Comparison of ENCODE assay signal across 31 mouse cellular contexts in genomic region chrX:130874157-130874556, GRCm38 (mm10).
"Had no signal": no experiment of that assay in that cellular context is flagged by ENCODE, and none has a peak within 500 bp of the region (broad histone marks: within the 10 kb centered on the region; RNA-seq: fewer than 3 reads in every experiment).

No protein-coding gene starts in this region.

- H3K9ac ChIP-seq: limb, embryonic 12.5 days; limb, embryonic 13.5 days; limb, embryonic 15.5 days; liver, embryonic 12.5 days; liver, embryonic 13.5 days; liver, embryonic 14.5 days; liver, embryonic 15.5 days; liver, postnatal 0 days; lung, embryonic 14.5 days; lung, embryonic 15.5 days; midbrain, embryonic 12.5 days; midbrain, embryonic 13.5 days; midbrain, embryonic 15.5 days; neural tube, embryonic 12.5 days had no signal

- H3K27me3 ChIP-seq: limb, embryonic 12.5 days; limb, embryonic 13.5 days; limb, embryonic 15.5 days; liver, embryonic 12.5 days; liver, embryonic 13.5 days; liver, embryonic 15.5 days; lung, embryonic 15.5 days; megakaryocyte, embryonic 14.5 days; midbrain, embryonic 12.5 days; midbrain, embryonic 13.5 days; midbrain, embryonic 15.5 days; neural tube, embryonic 12.5 days had no signal

- ATAC-seq: liver, embryonic 12.5 days; liver, postnatal 0 days; lung, postnatal 0 days; midbrain, embryonic 13.5 days; midbrain, embryonic 15.5 days; midbrain, embryonic 16.5 days had no signal

- H3K36me3 ChIP-seq: limb, embryonic 10.5 days; limb, embryonic 12.5 days; limb, embryonic 13.5 days; limb, embryonic 15.5 days; liver, embryonic 12.5 days; liver, embryonic 13.5 days; liver, embryonic 15.5 days; lung, embryonic 15.5 days; midbrain, embryonic 10.5 days; midbrain, embryonic 12.5 days; midbrain, embryonic 13.5 days; midbrain, embryonic 15.5 days; neural tube, embryonic 12.5 days had no signal

- H3K27ac ChIP-seq: limb, embryonic 10.5 days; limb, embryonic 12.5 days; limb, embryonic 13.5 days; limb, embryonic 15.5 days; liver, embryonic 12.5 days; liver, embryonic 13.5 days; liver, embryonic 14.5 days; liver, embryonic 15.5 days; lung, embryonic 15.5 days; macrophage; midbrain, embryonic 10.5 days; midbrain, embryonic 12.5 days; midbrain, embryonic 13.5 days; midbrain, embryonic 15.5 days; neural tube, embryonic 12.5 days had no signal

- H3K4me1 ChIP-seq: limb, embryonic 10.5 days; limb, embryonic 12.5 days; limb, embryonic 15.5 days; liver, embryonic 12.5 days; liver, embryonic 13.5 days; liver, embryonic 15.5 days; lung, embryonic 15.5 days; megakaryocyte, embryonic 14.5 days; midbrain, embryonic 10.5 days; midbrain, embryonic 12.5 days; midbrain, embryonic 13.5 days; midbrain, embryonic 15.5 days; neural tube, embryonic 12.5 days had no signal

- H3K9me3 ChIP-seq: limb, embryonic 10.5 days; limb, embryonic 12.5 days; limb, embryonic 13.5 days; limb, embryonic 15.5 days; liver, embryonic 12.5 days; liver, embryonic 13.5 days; liver, embryonic 15.5 days; lung, embryonic 15.5 days; megakaryocyte, embryonic 14.5 days; midbrain, embryonic 10.5 days; midbrain, embryonic 12.5 days; midbrain, embryonic 13.5 days; midbrain, embryonic 15.5 days; neural tube, embryonic 12.5 days had no signal

- DNase-seq: left cerebral cortex, postnatal 4 days; liver; liver, embryonic 13.5 days; liver, postnatal 0 days; lung, adult 18-20 months; lung, adult 2 months; lung, embryonic 14.5 days; lung, postnatal 10 days; lung, postnatal 14 days; lung, postnatal 36 days; lung, postnatal 4 days had no signal

- H3K4me2 ChIP-seq: limb, embryonic 12.5 days; limb, embryonic 13.5 days; limb, embryonic 15.5 days; liver, embryonic 11.5 days; liver, embryonic 12.5 days; liver, embryonic 13.5 days; liver, embryonic 15.5 days; lung, embryonic 14.5 days; lung, embryonic 15.5 days; midbrain, embryonic 11.5 days; midbrain, embryonic 12.5 days; midbrain, embryonic 13.5 days; midbrain, embryonic 15.5 days; neural tube, embryonic 12.5 days had no signal

- H3K4me3 ChIP-seq: limb, embryonic 10.5 days; limb, embryonic 12.5 days; limb, embryonic 13.5 days; limb, embryonic 15.5 days; liver, embryonic 12.5 days; liver, embryonic 13.5 days; liver, embryonic 15.5 days; lung, embryonic 15.5 days; megakaryocyte, embryonic 14.5 days; midbrain, embryonic 10.5 days; midbrain, embryonic 12.5 days; midbrain, embryonic 13.5 days; midbrain, embryonic 15.5 days; myocyte; neural tube, embryonic 12.5 days had no signal
